Mouse (Mus musculus): ENCODE results near the gene Kcne3. TPM values are rescaled to one million over a fixed set of nuclear protein-coding genes. Genes with fewer than 3 reads are reported as not detected.

Kcne3 gene
- polyA plus RNA-seq (2012; ENCODE audit: low replicate concordance) = not detected in 2 replicates

DNA sequence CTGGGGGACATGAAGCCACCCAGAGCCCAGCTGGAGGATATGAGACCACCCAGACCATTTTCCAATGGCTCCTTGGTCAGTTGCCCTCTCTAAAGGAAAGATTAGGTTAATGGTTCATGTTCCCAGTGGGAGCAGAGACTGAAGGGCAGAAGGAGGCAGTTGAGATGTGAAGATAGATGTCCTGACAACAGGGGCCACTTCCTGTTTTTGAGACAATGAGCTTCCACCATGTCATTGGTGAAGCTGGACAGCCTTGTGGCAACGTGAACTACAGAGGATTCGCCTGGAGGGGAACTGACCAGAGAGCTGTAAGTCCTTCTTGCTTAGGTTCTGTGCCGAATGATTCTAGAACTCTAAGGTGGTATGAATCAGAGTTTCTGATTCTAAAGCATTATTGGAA is at the start of gene Kcne3:
TSS of gene Kcne3 (plus strand) at position 234 of the 400 bp plus-strand sequence.

DNA sequence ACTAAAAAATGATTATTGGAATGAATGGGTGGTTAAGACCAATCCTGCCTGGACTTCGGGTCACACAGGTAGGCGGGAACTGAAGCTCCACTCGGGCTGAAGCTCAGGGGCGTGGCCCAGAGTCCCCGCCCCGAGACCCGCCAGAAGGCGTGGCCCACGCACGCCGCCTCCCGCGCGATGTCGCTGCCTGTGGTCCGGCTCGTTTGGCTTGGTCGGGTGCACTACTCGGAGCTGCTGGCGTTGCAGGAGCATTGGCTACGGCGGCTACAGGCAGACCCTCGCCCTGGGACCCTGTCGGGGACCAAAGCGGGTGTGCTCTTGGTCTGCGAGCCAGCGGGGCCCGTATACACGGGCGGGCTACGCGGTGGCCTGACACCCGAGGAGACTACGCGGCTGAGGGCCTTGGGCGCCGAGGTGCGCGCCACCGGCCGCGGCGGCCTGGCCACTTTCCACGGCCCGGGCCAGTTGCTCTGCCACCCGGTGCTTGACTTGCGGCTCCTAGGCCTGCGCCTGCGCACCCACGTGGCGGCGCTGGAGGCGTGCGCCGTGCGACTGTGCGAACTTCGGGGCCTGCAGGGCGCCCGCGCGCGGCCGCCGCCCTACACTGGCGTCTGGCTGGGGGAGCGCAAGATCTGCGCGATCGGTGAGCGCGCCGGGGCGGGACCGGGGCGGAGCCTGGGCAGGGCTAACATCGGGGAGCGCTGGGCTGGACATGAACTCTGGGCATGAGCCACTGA is 17.0 kb upstream of the Kcne3 start, which contains the start of gene Lipt2:
TSS of gene Lipt2 (plus strand) at position 173 of the 737 bp plus-strand sequence.

DNA sequence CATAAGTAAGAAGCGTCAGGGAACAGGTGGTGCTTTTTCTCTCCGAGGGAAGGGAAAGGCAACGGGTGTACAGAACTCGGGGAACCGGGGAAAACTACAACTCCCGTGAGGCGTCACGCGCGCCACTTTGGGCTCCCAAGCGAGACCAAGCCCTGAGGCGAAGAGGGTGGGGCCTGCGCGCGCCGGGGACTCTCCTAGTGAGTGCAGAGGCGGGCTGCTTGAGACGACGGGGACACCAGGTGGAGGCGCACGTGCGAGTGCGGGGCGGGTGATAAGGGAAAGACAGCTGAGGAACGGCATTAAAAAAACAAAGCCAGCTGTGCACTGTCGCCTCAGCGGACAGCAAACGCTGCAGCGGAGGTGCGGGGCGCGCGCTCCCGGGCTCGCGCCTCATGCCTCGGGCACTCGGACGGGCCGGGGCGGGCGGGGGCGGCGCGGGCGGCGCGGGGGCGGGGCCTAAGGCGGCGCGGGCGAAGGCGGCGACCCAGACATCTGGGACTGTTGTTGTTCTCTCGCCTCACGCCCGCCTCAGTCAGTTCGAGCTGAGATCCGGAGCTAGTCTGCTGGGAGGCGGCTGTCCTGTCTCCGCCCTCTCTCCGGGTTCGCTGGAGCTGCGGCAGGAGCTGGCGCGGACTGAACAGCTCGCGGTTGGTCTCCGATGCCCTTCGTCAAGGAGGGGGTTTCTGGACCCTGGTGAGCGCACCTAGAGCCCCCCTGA is 51.0 kb downstream of the Kcne3 start, which contains the start of gene Pgm2l1:
TSS of gene Pgm2l1 (plus strand) at position 237 of the 718 bp plus-strand sequence.

Other genes with a start within 250 kb of the Kcne3 start
- gene Rnf169, start 196.1 kb upstream of the Kcne3 start, polyA plus RNA-seq (2012; ENCODE audit: low replicate concordance) = 4.6 and 5.7 TPM in 2 replicates
- gene Chrdl2, start 170.3 kb upstream of the Kcne3 start, polyA plus RNA-seq (2012; ENCODE audit: low replicate concordance) = not detected in 2 replicates
- 6.0 and 10.6 TPM in 2 replicates for gene Pold3, start 54.9 kb upstream of the Kcne3 start, polyA plus RNA-seq (2012; ENCODE audit: low replicate concordance)
- gene Lipt2, start 17.2 kb upstream of the Kcne3 start, polyA plus RNA-seq (2012; ENCODE audit: low replicate concordance) = 1.9 and 4.6 TPM in 2 replicates
- gene Pgm2l1, start 50.9 kb downstream of the Kcne3 start, polyA plus RNA-seq (2012; ENCODE audit: low replicate concordance) = 8.5 and 14.8 TPM in 2 replicates
- gene P4ha3, start 109.0 kb downstream of the Kcne3 start, polyA plus RNA-seq (2012; ENCODE audit: low replicate concordance) = 0.16 TPM in 1 of 2 replicates, not detected in the other
- 27.5 and 47.7 TPM in 2 replicates for gene C2cd3, start 195.7 kb downstream of the Kcne3 start, polyA plus RNA-seq (2012; ENCODE audit: low replicate concordance)
- gene Ppme1, start 195.8 kb downstream of the Kcne3 start, polyA plus RNA-seq (2012; ENCODE audit: low replicate concordance) = 27.9 and 30.1 TPM in 2 replicates